Mouse (Mus musculus): ENCODE measurements at regions not wholly inside any gene's neighbourhood (a gene's known extent, or its start where the extent isn't known, plus 50 kb on each side); places are given as distances from the start of the nearest gene placed in this dataset.

DNA sequence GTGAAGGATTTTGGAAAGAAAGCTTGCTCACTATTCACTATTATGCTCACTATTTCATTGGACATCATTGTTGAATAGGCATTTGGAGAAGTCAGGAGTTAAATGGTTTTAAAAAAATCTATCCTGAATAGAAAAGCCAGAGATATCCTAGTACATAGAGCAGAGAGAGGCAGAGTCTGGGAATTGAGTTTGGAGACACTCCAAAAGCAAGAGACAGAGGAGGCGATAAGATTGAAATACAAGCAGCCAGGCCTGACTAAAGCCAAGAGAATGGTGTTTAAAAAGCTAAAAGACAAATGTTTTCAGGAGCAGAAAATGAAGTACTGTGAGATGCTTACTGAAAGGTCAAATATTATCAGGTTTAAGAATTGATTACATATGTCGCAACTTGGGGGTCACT is 400.1 kb downstream of the Gm9195 start:
- in situ Hi-C loops (cut with MboI; ENCODE audit: low pct_ligation_motif_present, low pct_unique_long_range_greater_than_20kb, low sequenced_read_pairs) = no loop called here
- dilution Hi-C loops (cut with MboI; ENCODE audit: extremely low pct_ligation_motif_present, extremely low pct_unique_long_range_greater_than_20kb, low sequenced_read_pairs) = no loop called here
- peaks cover 47% of the 10 kb centered on the region for H3K27me3 ChIP-seq (replicated peaks)

DNA sequence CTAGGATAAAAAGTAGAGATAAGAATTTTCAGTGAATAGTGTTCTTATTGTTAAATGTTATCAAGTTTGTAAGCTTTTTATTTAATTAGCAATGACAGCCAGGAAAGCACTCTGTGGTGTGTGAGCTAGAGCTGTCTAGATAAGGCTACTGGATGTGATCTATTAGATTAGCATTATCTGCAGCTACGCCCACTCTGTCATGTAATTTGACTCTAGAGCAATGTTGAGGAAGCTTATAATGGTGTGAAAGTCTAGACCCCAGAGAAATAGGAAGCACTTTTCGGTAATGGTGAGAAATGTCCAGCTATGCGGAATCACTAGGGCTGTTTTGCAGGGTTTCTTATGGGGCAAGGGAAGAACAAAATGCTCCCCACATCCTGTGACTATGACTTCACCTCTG is 410.2 kb downstream of the Gm9195 start:
- Histone ChIP-seq H3K9ac (ENCODE audit: insufficient read depth, low read depth) (no peak overlapping the region), H3K27me3 (replicated peaks) (peaks cover 21% of the 10 kb centered on the region), H3K9me3 (replicated peaks; ENCODE audit: low read length) (no peaks in the 10 kb centered on the region), H3K79me2 (replicated peaks; ENCODE audit: control insufficient read depth, extremely low read depth, insufficient read depth, poor library complexity, severe bottlenecking) (no peaks in the 10 kb centered on the region), H3K4me3 (replicated peaks in 1 of 3; ENCODE audit: low read depth in 2 of 3, low read length in 2 of 3, poor library complexity in 1 of 3) (no peak overlapping the region), H3K4me2 (ENCODE audit: insufficient read depth, low read depth, poor library complexity, severe bottlenecking) (no peak overlapping the region), H3K4me1 (ENCODE audit: control insufficient read depth in 1 of 2, insufficient read depth in 2 of 2) (no peaks in the 10 kb centered on the region), H3K27ac (ENCODE audit: insufficient read depth, low read depth) (no peak overlapping the region), H3K36me3 (replicated peaks in 1 of 2; ENCODE audit: control insufficient read depth in 1 of 2, insufficient read depth in 1 of 2, low read length in 1 of 2) (no peaks in the 10 kb centered on the region)
- TF ChIP-seq USF2 (conservative IDR thresholded peaks at IDR 0.05; ENCODE audit: low read depth, low read length) = no peak
- no peak for TF ChIP-seq MEF2A (IDR thresholded peaks at IDR 0.05; ENCODE audit: borderline replicate concordance, low read depth, low read length)
- TF ChIP-seq JUND (conservative IDR thresholded peaks at IDR 0.05; ENCODE audit: low read depth, low read length) = no peak
- no peak for TF ChIP-seq TCF12 (IDR thresholded peaks at IDR 0.05; ENCODE audit: low read depth, low read length)
- no peak for TF ChIP-seq CHD2 (IDR thresholded peaks at IDR 0.05; ENCODE audit: low read length)
- TF ChIP-seq TBP (conservative IDR thresholded peaks at IDR 0.05; ENCODE audit: low read depth, low read length) = no peak
- no peak for TF ChIP-seq UBTF (IDR thresholded peaks at IDR 0.05; ENCODE audit: low read depth, low read length)
- no peak for TF ChIP-seq EP300 (IDR thresholded peaks at IDR 0.05; ENCODE audit: low read length)
- TF ChIP-seq JUN (IDR thresholded peaks at IDR 0.05; ENCODE audit: insufficient read depth, low read depth, low read length) = no peak
- TF ChIP-seq CTCF (conservative IDR thresholded peaks at IDR 0.05 in 1 of 2, IDR thresholded peaks at IDR 0.05 in 1 of 2; ENCODE audit: low read depth in 2 of 2, low read length in 2 of 2) = no peak
- TF ChIP-seq E2F4 (IDR thresholded peaks at IDR 0.05; ENCODE audit: insufficient replicate concordance, low read depth, low read length) = no peak
- no peak for TF ChIP-seq IRF4 (IDR thresholded peaks at IDR 0.05; ENCODE audit: low read depth, low read length)
- TF ChIP-seq ZKSCAN1 (IDR thresholded peaks at IDR 0.05; ENCODE audit: borderline replicate concordance, low read depth, low read length) = no peak
- no peak for TF ChIP-seq ELF1 (IDR thresholded peaks at IDR 0.05; ENCODE audit: low read depth, low read length)
- in situ Hi-C loops (cut with MboI; ENCODE audit: low pct_ligation_motif_present, low pct_unique_long_range_greater_than_20kb, low sequenced_read_pairs) (no loop called here), dilution Hi-C loops (cut with MboI; ENCODE audit: extremely low pct_ligation_motif_present, extremely low pct_unique_long_range_greater_than_20kb, low sequenced_read_pairs) (no loop called here)
- DNase-seq (ENCODE audit: extremely low read depth) = no peak

More for the DNA sequence above, 400.1 kb downstream of the Gm9195 start:
- Histone ChIP-seq H3K9ac (ENCODE audit: insufficient read depth, low read depth) (no peak overlapping the region), H3K9me3 (replicated peaks; ENCODE audit: low read length) (no peaks in the 10 kb centered on the region), H3K36me3 (replicated peaks in 1 of 2; ENCODE audit: control insufficient read depth in 1 of 2, insufficient read depth in 1 of 2, low read length in 1 of 2) (no peaks in the 10 kb centered on the region), H3K4me3 (replicated peaks in 1 of 3; ENCODE audit: low read depth in 2 of 3, low read length in 2 of 3, poor library complexity in 1 of 3) (no peak overlapping the region), H3K4me1 (ENCODE audit: control insufficient read depth in 1 of 2, insufficient read depth in 2 of 2) (no peaks in the 10 kb centered on the region), H3K79me2 (replicated peaks; ENCODE audit: control insufficient read depth, extremely low read depth, insufficient read depth, poor library complexity, severe bottlenecking) (no peaks in the 10 kb centered on the region), H3K27ac (ENCODE audit: insufficient read depth, low read depth) (no peak overlapping the region), H3K4me2 (ENCODE audit: insufficient read depth, low read depth, poor library complexity, severe bottlenecking) (no peak overlapping the region)
- no peak for DNase-seq (ENCODE audit: extremely low read depth)
- TF ChIP-seq RCOR1 (conservative IDR thresholded peaks at IDR 0.05; ENCODE audit: low read depth, low read length) (no peak), UBTF (IDR thresholded peaks at IDR 0.05; ENCODE audit: low read depth, low read length) (no peak), GABPA (IDR thresholded peaks at IDR 0.05; ENCODE audit: insufficient replicate concordance, low read depth, low read length) (no peak), BHLHE40 (IDR thresholded peaks at IDR 0.05; ENCODE audit: low read depth, low read length) (no peak), MEF2A (IDR thresholded peaks at IDR 0.05; ENCODE audit: borderline replicate concordance, low read depth, low read length) (no peak), MAFK (IDR thresholded peaks at IDR 0.05; ENCODE audit: insufficient replicate concordance, low read length) (no peak), SIN3A (IDR thresholded peaks at IDR 0.05; ENCODE audit: low read length) (no peak), TBP (conservative IDR thresholded peaks at IDR 0.05; ENCODE audit: low read depth, low read length) (no peak), POLR2AphosphoS2 (IDR thresholded peaks at IDR 0.05; ENCODE audit: low read depth, low read length) (no peak), SMC3 (IDR thresholded peaks at IDR 0.05; ENCODE audit: low read depth, low read length) (no peak), IRF4 (IDR thresholded peaks at IDR 0.05; ENCODE audit: low read depth, low read length) (no peak), CHD2 (IDR thresholded peaks at IDR 0.05; ENCODE audit: low read length) (no peak), CHD1 (IDR thresholded peaks at IDR 0.05; ENCODE audit: low read depth, low read length) (no peak), ELF1 (IDR thresholded peaks at IDR 0.05; ENCODE audit: low read depth, low read length) (no peak), POLR2A (IDR thresholded peaks at IDR 0.05; ENCODE audit: low read depth, low read length) (no peak), USF2 (conservative IDR thresholded peaks at IDR 0.05; ENCODE audit: low read depth, low read length) (no peak), JUND (conservative IDR thresholded peaks at IDR 0.05; ENCODE audit: low read depth, low read length) (no peak), NRF1 (IDR thresholded peaks at IDR 0.05; ENCODE audit: low read depth, low read length) (no peak), RAD21 (IDR thresholded peaks at IDR 0.05; ENCODE audit: low read depth, low read length) (no peak), NELFE (IDR thresholded peaks at IDR 0.05; ENCODE audit: low read depth, low read length) (no peak)
